Mouse (Mus musculus) urinary bladder, postnatal 14 days (tissue): ENCODE measurements around the gene Zfp775.
A peak's percentile ranks its signal among the peaks of the same experiment; 100 is the strongest.

Source experiments
- DNase-seq: peaks from one replicate; pipeline ENCODE4 v3.0.0; 2021; ENCODE audit warnings: low spot score

Zfp775 gene

GRCm38 (mm10) chr6:48601271-48602079 is at the start of gene Zfp775:
TSS of gene Zfp775 (plus strand) at chr6:48602063.
- peak; percentile 96 for DNase-seq

DNA sequence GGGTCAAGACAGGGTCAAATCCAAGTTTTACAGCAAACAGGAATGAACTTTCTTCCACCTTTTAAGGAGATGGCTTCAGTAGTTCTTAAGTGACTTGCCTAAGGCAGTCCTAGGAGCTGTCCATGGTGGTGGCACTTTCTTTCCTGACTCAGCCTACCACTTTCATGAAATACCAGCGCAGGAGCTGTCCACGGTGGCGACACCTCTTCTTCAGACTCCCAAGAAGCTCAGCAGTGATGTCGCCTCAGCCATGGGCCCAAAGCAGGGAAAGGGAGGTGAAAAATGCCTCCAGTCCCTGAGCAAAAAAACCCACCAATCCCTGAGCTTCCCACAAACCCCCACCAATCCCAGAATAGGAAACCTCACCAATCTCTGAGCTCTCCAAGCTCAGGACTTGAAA is 48.9 kb upstream of the Zfp775 start:
- peak; percentile 45 for DNase-seq

GRCm38 (mm10) chr6:48553819-48554218 is 48.0 kb upstream of the Zfp775 start:
- DNase-seq: no peak

GRCm38 (mm10) chr6:48554280-48555103 is 47.4 kb upstream of the Zfp775 start, which contains the start of gene Lrrc61:
TSS of gene Lrrc61 (plus strand) at chr6:48554796.
- DNase-seq: peak; percentile 99

- DNase-seq: peak; percentile 55
Measured at GRCm38 (mm10) chr6:48555104-48555890, 46.6 kb upstream of the Zfp775 start.

DNA sequence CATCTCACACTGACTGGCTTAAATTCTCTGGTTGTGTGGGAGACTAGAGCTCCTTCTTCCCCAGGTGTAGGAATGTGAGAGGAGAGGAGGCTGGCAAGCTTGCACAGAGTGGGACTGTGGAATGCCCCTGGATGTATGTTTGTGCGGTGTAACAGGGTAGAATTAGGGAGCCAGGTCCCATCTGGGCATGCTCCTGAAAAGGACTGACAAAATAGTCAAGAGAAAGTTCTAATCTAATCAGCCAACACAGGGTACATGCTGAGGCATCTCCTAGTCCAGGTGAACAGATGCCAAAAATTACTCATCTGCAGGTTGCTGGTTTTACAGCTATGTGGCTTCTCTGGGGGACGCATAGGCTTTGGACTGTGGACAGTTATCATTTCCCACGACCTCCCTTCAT is 45.9 kb upstream of the Zfp775 start:
- no peak for DNase-seq

DNA sequence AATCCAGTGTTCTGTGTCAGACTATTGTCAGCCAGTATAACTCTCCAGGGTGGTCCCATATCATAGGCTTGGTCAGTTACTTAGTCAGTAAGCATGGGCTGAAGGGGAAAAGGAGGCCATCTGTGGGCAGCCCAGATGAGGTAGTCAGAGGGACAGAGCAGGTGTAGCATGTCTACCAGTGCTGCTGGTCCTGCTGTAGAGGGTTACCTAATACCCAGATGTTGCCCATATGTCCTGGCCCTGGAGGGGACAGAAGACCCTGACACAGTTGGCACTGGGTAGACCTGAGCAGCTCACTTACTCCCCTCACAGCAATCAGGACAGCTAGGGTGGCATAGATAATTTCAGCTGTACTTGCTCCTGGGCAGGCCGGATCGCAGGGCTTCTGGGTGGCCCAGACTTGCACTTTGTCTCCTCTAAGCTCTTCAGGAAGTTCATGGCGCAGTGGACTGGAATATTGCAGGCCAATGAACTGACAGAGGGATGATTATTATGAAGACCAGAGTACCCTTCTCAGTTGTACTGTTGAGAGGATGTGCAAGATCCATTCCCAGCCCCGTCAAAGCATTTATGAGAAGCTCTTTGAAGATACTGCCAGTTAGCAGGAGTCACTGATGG is 36.1 kb upstream of the Zfp775 start:
- DNase-seq: no peak

GRCm38 (mm10) chr6:48566312-48566711 is 35.6 kb upstream of the Zfp775 start:
- DNase-seq: peak; percentile 61

GRCm38 (mm10) chr6:48568036-48568984 is 33.6 kb upstream of the Zfp775 start:
- DNase-seq: peak; percentile 60

DNA sequence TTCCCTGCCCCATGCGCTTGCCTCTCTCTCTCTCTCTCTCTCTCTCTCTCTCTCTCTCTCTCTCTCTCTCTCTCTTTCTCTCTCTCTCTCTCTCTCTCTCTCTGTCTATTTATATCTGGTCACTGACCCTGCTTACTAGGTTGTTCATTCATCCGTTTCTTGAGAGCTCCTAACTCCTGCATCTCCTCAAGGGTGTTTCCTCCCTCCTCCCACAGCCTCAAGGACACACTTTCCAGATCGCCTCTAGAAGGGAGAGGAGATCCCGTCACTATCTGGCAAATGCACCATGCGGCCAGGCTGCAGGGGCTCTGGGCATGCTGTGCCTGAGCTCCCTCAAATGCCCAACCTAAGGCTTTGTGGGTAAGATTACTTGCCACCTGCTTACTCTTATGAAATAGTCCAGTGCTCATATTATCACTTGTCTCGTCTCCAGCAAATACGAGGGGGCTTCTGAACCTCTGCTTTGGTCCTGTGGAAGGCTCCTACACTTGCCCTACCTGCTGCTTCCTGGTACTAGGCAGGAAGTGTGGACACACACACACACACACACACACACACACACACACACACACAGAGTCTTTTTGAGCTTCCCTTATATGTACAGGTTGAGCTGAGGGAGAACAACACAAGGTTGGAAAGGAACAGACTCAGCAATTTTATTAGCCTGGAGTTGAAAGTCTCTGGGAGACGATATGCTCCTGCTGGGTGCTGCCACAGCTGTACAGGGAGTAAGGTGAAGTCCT is 32.6 kb upstream of the Zfp775 start:
- DNase-seq: no peak

DNA sequence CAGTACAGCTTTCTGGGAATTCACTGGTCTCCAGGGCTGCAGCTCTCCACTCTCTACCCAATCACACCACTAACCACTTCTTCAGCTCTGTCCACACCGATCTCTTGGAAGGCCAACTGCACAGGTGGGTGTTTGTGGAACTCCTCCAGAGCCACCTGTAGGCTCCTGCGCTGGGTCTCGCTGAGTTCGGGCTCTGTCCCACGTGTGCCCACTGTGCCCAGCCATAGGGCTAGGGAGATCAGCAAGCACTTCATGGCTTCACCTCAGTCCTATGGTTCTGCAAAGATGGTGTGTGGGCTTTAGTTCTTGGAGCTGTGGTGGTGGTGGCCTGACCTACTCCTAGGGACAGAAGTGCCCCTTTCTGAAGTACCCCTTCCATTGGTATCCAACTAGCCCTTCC is 29.8 kb upstream of the Zfp775 start:
- DNase-seq: no peak

GRCm38 (mm10) chr6:48572572-48573061 is 29.2 kb upstream of the Zfp775 start, which contains the start of gene Rarres2:
TSS of gene Rarres2 (minus strand) at chr6:48572789.
- peak; percentile 58 for DNase-seq

- no peak for DNase-seq
Measured at GRCm38 (mm10) chr6:48573280-48573679, 28.6 kb upstream of the Zfp775 start.

GRCm38 (mm10) chr6:48573981-48574380 is 27.9 kb upstream of the Zfp775 start:
- no peak for DNase-seq

GRCm38 (mm10) chr6:48578736-48579135 is 23.1 kb upstream of the Zfp775 start:
- DNase-seq: no peak

GRCm38 (mm10) chr6:48579215-48579648 is 22.6 kb upstream of the Zfp775 start:
- no peak for DNase-seq

- no peak for DNase-seq
Measured at GRCm38 (mm10) chr6:48581257-48581656, 20.6 kb upstream of the Zfp775 start.

GRCm38 (mm10) chr6:48582037-48582436 is 19.8 kb upstream of the Zfp775 start:
- no peak for DNase-seq

GRCm38 (mm10) chr6:48589194-48589750 is 12.6 kb upstream of the Zfp775 start, which contains the start of gene Gm45021:
TSS of gene Gm45021 (plus strand) at chr6:48589610.
- DNase-seq: no peak
